8 mouse cellular contexts compared by ENCODE assay signal in the genomic region with DNA sequence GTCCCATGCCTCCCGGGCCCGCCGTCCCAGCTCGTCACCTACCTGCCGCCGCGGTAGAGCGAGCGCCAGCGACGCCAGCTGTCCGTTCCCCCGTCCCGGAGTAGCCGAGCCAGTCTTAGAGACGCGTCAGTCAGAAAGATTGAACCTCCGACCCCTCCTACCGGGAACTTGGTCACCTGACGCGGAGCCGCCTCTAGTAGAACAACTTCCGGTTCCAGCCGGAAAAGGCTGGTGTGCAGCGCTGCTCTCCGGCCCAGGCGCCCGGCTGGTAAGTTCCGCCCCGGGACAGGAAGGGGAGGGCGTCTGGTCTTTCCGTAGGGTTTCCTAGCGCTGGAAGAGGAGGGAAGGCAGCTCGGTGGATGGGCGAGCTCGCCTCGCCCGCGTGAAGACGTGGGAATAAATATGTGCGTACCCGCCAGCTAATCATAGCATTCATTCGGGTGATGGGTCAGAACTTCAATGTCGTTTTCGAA. TPM values are rescaled to one million over a fixed set of nuclear protein-coding genes. Genes with fewer than 3 reads are reported as not detected.
DNase-seq lines count a peak whose midpoint lies in the region; ATAC-seq lines count a peak whose summit lies in the region.

A gene (minus strand): TSS at position 197 of the 473 bp plus-strand sequence.

- peaks cover 12% of the 10 kb centered on the region for H3K4me1 ChIP-seq in intestine, embryonic 14.5 days (replicated peaks; ENCODE audit: control insufficient read depth, insufficient read depth, low read length)

- peak within 1 kb of the TSS; percentile 84 for H3K9ac ChIP-seq in intestine, embryonic 14.5 days (ENCODE audit: low read length)

- no peaks in the 10 kb centered on the region for H3K27me3 ChIP-seq in intestine, embryonic 14.5 days (replicated peaks; ENCODE audit: control insufficient read depth, insufficient read depth, low read length)

- peak within 1 kb of the TSS; percentile 94 for H3K4me3 ChIP-seq in intestine, embryonic 14.5 days (ENCODE audit: low read depth, low read length)

- H3K4me2 ChIP-seq in intestine, embryonic 14.5 days (ENCODE audit: low read length) = peak within 1 kb of the TSS; percentile 92

- H3K9me3 ChIP-seq in intestine, embryonic 14.5 days (ENCODE audit: control insufficient read depth, low read length) = no peaks in the 10 kb centered on the region

- under 1% methylated on average over 45 of the region's 45 CpGs for WGBS in intestine, embryonic 14.5 days

- peaks cover 16% of the 10 kb centered on the region for H3K36me3 ChIP-seq in intestine, embryonic 14.5 days (ENCODE audit: control insufficient read depth, insufficient read depth, low read length)

- H3K27ac ChIP-seq in intestine, embryonic 14.5 days (ENCODE audit: low read depth) = peak within 1 kb of the TSS; percentile 76

- peak; percentile 85 for DNase-seq in adrenal gland, adult 18-20 months (ENCODE audit: low spot score in 2 of 2)
- peak; percentile 98 for DNase-seq in embryo, embryonic 11 days
- DNase-seq in gastrocnemius, postnatal 25 days = peak; percentile 94
- DNase-seq in intestine, embryonic 14.5 days (ENCODE audit: low spot score) = peak; percentile 92
- DNase-seq in left cerebral cortex, postnatal 14 days (ENCODE audit: low spot score in 2 of 2) = peak; percentile 95
- DNase-seq in mesoderm, embryonic 11.5 days (ENCODE audit: low read depth, low spot score) = peak; percentile 96
- DNase-seq in right cerebral cortex, postnatal 36 days (ENCODE audit: low spot score in 2 of 2) = peak; percentile 92 to 95
- DNase-seq in yolk sac, embryonic 10.5 days (ENCODE audit: low spot score) = peak; percentile 96

- peak; percentile 97 for ATAC-seq in intestine, embryonic 14.5 days (replicated peaks; ENCODE audit: low FRiP score, low TSS enrichment, low read depth)

- intact Hi-C loops in left cerebral cortex, postnatal 14 days (cut with DNase I) = loop anchor here (5.0 kb wide), 1 partner anchor 65 kb away; no protein-coding TSS in a partner anchor

RNA-seq across cellular contexts. Expression of the gene that starts here (rescaled TPM):
- 10 to 100 TPM; 31.9 to 35.3 TPM for total RNA-seq in adrenal gland, adult 18-20 months (2021)
- total RNA-seq in gastrocnemius, postnatal 25 days (2021) = 10 to 100 TPM; 13.1 to 16.9 TPM
- polyA plus RNA-seq in intestine, embryonic 14.5 days (2014; fragmentation: Nextera tagmentation; extraction: Ambion mirVana) = 33.9 and 38.1 TPM in 2 replicates
- 10 to 100 TPM; 21.7 to 22.4 TPM for total RNA-seq in left cerebral cortex, postnatal 14 days (2021)

Comparison
In these comparisons a context has a peak if more than half of its experiments do, and no peak if none do; other contexts are left out.
1. Peak in every context shown above with its lines: DNase-seq, ATAC-seq, H3K4me3 ChIP-seq and H3K27ac ChIP-seq.